Mouse (Mus musculus) cerebellum, adult 9-10 months (tissue): ENCODE results near the gene Wtap.
A peak's percentile ranks its signal among the peaks of the same experiment; 100 is the strongest.
"Not testable (repeated sequence)": the region's sequence is repeated elsewhere in the genome, so short reads cannot be mapped to it uniquely, and the experiment has no call there.

Experiments
- DNase-seq: peaks from one replicate; pipeline ENCODE4 v3.0.0; 2022

The Wtap gene

DNA sequence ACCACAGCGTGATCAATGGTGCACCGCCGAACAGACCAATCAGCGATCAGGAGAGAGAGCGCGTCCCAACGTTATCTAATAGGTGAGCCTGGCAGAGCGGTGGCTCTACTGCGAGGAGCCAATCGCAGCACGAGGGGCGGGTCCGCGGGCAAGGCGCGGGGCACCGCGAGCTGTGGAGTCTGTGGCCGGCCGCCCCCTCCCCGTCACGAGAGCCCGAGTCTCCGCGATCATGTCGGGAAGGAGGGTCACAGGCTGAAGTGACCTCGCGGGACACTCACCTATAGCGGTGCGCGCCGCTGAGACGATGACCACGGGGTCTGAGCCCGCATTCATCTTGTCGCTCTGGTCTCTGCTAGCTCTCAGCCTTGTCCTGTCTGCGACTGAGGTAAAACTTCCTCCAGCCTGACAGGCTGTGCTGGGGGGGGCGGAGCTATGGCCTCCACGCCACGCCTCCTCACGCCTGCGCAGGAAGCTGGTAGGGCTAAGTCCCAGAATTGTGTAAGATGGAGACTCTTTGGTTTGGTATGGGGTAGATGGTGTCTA, 33.6 kb downstream of the Wtap start, which contains the start of gene Acat2:
Gene Acat2, minus strand, starts transcription at position 417 of the 543 bp plus-strand sequence.
- peak; percentile 97 for DNase-seq

DNA sequence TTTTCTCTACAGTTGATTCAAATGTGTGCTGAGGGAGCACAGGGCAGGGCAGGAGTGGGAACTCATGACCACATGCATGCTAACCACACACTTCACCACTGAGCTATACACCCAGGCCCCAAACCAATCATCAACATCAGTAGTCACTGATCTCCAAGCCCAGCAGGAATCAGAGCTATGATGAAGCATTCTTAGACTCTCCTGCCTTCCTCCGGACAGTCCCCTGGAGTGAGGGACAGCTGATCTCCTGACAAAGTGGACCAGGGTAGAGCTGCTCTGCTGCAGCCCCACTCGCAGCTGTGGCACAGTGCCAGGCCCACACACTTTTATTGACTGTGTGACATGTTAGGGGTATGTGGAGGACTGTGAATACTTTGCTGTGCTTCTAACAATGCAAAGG, 34.6 kb downstream of the Wtap start:
- DNase-seq = peak; percentile 44

DNA sequence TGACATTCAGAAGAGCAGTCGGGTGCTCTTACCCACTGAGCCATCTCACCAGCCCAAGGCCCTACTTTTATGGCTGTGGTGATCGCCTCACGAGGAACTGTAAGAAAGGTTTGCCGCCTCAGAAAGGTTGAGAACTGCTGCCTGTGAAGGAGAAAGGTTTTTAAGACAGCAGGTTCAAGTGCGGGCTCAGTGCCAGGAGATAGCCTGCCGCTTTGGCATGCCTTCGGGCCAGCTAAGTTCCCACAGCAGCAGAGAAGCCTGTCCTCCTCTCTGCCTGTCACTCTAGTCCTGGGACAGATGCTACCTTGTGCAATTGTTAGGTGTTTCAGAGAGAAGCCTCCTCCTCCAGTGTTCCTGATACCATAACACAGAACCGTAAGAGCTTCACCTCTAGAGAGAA, 37.3 kb downstream of the Wtap start:
- no peak for DNase-seq

DNA sequence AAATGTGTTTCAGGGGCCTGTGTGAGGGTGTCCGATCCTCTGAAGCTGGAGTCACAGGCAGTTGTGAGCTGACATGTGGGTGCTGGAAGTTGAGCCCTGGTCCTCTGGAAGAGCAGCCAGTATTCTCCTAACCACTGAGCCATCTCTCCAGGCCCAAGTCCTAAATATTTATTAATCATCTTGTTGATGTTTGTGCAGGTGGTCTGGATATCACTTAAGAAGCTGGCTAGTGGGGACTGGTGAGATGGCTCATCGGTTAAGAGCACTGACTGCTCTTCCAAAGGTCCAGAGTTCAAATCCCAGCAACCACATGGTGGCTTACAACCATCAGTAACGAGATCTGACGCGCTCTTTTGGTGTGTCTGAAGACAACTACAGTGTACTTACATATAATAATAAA, 44.3 kb downstream of the Wtap start:
- no peak for DNase-seq

DNA sequence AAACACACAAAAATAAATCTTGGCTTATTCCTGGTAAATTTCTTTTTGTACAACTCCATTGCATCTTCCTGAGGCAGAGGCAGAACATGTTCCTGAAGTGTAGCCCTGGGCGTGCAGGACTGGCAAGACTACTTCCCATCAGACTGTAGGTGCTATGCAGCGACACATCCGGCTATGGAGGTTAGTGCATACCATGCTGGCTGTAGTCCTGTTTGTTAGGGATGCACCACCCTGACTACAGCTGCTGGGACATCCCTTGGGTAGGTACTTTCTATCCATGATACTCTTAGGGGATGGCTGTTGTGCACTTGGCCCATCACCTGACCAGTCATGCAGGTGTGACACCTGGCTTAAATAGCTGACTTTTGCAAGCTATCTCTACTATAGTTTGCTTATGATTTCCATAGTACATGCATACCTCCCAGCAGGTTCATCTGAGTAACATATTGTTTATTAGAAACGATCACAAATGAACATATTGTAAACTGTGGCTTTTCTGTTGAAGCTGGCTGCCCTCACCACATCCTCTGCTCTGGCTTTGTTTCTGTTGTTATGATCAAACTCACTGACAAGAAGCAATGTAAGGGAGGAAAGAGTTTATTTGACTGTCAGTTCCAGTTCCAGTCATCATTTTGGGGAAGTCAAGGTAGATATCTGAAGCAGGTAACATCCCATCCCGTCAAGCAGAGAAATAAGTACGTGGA, 51.4 kb downstream of the Wtap start:
- DNase-seq = no peak

DNA sequence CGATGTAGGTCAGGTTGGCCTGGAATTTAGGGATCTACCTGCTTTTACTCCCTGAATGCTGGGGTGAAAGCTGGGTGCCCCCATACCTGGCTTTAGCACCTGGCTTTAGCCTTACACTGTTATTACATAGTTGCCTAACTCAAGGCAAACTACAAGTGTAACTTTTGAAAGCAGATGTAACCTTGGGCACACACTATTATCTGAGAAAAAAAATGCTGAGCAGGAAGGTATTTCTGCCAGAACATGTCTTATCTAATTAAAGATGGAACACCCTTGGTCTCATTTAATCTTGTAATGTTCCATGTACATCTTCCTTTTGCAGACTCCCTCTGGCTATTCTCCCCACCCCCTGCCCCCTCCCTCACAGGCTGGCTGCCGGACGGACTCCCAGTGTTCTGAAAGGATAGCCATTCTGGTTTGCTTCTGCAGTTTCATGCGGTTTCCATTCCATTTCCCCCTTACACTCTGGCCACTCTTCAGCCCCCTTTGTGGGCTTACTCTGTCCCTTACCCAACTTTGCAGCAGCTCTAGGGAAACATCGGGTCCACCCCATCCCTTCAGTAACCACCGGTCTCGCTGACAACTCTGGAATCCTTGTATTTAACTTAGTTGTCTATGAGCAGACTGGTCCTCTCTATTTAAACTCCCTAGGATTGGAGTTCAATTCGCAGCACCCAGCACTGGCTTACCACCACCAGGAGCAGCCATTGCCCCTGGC, 52.3 kb downstream of the Wtap start:
- DNase-seq = no peak

DNA sequence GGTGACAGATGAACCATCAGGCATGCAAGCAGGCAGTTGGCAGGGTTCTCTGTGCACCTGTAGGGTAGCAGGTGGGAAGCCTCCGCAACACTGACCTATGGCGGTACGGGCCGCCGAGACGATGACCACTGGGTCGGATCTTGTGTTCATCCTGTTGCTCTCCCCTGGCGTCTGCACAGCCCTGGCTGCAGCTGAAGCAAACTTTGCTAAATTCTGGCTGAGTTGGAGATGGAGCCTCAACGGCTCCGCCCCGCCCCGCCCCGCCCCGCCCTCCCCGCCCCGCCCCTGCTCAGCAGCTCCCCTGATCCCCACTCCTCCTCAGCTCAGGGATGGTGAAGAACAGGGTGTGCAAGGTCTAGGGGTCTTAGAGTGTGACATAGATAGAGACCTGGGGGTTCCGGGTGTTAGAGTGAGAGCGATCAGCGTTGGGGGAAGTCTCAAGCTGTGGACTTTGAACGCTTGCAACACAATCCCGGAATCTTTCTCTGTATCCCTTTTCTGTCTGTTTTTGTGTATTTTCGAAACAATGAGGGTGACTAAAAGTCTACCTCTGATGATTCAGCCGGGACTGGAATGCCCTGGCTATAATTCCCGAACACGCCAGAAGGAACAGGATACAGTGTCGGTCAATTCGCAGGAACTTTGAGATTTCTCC, 53.7 kb downstream of the Wtap start, which contains the start of gene Acat3:
Gene Acat3, minus strand, starts transcription at position 450 of the 655 bp plus-strand sequence.
- DNase-seq = peak; percentile 65

DNA sequence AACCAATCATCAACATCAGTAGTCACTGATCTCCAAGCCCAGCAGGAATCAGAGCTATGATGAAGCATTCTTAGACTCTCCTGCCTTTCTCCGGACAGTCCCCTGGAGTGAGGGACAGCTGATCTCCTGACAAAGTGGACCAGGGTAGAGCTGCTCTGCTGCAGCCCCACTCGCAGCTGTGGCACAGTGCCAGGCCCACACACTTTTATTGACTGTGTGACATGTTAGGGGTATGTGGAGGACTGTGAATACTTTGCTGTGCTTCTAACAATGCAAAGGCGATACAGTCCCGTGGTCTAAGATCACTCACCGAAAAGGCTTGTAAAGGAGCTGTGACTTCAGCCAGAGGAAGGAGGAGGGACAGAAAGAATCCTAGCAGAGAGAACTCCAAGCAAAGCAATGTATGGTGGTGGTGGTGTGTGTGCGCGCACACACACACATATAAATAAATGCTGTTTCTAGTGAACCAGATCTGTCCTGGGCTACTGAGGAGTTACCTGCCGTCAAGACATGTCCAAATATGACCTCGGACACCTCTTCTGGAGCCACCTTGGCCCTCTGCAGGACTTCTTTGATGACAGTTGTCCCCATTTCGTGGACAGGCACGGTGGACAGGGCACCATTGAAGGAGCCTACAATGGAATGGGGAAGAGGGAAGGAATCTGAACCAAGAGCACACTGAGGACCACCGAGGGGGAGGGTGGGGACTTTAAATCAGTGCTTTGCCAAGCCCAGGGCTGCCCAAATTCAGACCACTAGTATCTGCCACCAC, 54.4 kb downstream of the Wtap start:
- DNase-seq = not testable (repeated sequence)

DNA sequence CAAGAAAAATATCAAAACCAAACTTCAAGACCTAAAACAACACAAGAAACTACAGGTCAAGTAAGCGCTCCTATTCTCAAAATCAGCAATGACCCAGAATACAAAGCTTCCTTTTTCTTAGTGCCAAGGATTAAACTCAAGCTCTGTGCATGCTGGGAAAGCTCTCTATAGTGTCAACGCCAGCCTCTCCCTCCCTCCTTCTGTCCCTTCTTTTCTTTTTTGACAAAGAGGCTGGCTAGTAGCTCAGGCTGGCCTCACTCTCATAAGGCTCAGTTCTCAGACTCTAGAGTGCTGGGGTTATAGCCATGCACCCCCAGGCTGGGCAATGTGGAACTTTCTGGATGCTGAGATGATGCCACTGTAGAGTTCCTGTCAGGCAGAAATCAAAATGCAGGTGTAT, 55.9 kb downstream of the Wtap start:
- DNase-seq = no peak

DNA sequence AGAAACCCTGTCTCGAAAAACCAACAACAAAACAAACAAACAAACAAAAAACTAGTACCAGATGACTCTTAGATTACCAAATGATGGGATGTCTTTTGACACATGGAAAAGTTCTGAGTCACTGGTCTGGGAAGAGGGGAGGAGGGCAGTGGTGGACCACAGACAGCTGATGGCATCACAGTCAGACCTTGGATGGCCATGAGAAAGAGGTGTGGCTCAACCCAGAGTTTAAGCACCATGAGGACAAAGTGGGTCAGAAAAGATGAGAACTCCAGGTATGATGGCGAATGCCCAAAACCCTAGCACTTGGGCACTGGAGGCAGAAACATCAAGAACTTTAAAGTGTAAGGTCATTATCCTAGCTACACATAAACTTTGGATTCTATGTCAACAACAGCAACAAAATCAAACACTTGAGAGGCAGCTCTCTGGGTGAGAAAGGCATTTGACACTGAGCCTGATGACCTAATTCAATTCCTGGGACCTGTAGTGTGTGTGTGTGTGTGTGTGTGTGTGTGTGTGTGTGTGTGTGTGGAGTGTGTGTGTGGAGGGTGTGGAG, 56.5 kb downstream of the Wtap start:
- no peak for DNase-seq

DNA sequence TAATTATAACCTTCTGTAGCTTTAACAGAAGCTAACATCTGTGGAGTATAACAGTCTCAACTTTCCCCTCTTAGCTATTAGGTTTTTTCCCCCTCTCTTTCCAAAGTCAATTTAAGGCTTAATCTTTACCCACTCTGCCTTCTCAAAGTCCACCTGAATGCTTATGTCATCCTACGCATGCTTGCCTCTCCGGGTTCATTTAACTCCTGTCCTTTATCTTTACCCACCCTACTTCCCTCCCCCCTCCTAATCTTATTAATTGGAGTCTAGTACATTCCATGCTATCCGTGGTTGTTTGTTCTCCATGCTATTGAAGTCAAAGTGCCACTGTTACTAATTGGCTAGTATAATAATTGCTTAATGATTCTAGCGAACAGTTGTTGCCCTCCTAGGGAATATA, 58.2 kb downstream of the Wtap start:
- DNase-seq = no peak

DNA sequence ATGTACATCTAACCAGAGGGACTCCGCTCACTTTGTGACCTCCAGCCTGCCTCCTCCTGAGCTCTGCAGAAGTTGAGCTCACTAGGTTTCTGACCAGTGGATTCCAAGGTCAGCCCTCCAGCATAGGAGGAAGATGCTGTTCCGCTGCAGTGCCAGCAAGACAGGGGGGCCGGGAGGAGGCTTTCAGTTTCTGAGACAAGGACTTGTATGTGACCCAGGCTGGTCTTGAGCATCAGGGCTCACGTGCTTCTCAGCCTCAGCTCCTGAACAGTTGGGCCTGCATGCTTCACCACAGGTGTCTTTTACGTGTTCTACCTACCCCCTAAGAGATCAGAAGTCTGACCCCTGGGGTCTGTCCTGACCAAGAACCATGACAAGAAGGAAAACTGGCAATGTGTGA, 62.4 kb downstream of the Wtap start:
- not testable (repeated sequence) for DNase-seq

DNA sequence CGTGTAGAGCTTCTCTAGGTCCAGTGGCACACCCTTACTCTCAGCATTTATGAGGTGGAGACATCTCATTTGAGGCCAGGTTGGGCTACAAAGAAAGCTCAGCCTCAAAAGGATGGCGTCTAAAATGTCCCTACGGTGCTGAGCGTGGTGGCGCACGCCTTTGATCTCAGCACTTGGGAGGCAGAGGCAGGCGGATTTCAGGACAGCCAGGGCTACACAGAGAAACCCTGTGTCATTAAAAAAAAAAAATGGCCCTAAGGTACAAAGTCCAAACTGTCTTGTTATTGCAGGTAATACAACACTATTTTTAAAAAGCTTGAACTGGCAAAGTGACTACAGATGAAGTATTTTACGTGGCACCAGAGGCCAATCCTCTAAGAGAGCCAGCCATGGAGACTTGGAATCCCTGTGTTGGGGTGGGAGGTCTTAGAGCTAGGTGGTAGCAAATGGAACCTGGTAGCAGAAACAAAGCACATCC, 68.2 kb downstream of the Wtap start:
- DNase-seq = no peak

DNA sequence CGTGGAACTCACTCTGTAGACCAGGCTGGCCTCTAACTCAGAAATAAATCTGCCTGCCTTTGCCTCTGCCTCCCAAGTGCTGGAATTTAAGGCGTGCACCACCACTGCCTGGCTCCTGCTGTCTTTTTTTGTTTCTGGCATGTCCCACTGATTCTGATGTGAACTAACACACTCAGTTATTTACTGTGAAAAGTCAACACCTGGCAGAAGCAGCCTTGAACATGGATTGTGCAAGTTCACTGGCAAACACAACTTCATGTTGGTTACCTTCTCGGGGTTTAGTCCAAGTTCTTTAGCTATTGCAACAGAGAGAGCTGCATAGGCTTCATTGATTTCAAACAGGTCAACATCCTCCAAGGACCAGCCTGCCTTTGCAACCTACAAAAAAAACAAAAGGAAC, 69.0 kb downstream of the Wtap start:
- DNase-seq = no peak

DNA sequence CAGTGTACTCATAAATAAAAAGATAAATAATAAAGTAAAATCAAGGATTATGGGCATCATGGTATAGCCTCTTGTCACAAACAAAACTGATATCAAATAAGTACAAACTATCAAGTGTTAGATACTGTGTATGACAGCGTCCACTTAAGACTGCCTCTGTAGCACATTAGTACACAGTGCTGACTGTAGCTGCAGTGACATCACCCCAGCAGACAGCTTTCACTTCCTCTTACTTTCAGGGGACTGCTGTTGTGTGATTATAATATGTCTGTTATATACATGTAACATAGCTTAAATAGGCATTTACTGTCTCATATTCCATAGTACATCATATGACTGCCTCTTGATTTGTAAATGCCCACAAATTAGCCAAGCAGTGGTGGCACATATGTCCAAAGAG, 72.9 kb downstream of the Wtap start:
- DNase-seq = no peak
